Mouse (Mus musculus) Patski (cell line): ENCODE data around the gene Rsrp1. TPM values are rescaled to one million over a fixed set of nuclear protein-coding genes. Genes with fewer than 3 reads are reported as not detected.

Experiments used
- ATAC-seq: fragments of 100-300 bp; one replicate; pipeline ENCODE4 v1.8.0; 2021
- CTCF ChIA-PET: fragments of 350-600 bp; sonication (Branson Sonifier 250); formaldehyde crosslinking; loops from one replicate; lab custom pipeline; 2022; ENCODE audit warnings: inconsistent platforms; lab: Charles Lee
- POLR2A ChIA-PET: fragments of 350-600 bp; sonication (Branson Sonifier 250); formaldehyde crosslinking; loops from one replicate; lab custom pipeline; 2022; ENCODE audit warnings: antibody characterized with exemption, inconsistent platforms; lab: Charles Lee
- DNase-seq: peaks from one replicate; pipeline ENCODE4 v3.0.0-alpha.2; 2011; ENCODE audit warnings: low read depth, low spot score
- H3K27me3 ChIP-seq: fragments of 371-371 bp; one replicate; pipeline ENCODE4 v1.5.1; 2021
- CTCF ChIP-seq: fragments of 100-300 bp; IDR thresholded peaks from one replicate; pipeline ENCODE4 v1.5.1; 2021
- in situ Hi-C: fragments of 300-500 bp; cut with MboI; formaldehyde crosslinking; loops from 3 replicates; pipeline ENCODE4 v1.11.1; 2018; ENCODE audit warnings: low pct_unique_long_range_greater_than_20kb, mixed read lengths
- polyA plus RNA-seq: library from polyadenylated mRNA; unstranded; gene quantifications from one replicate; pipeline ENCODE4 v1.2.3, GENCODE M21; 2021

Gene Rsrp1
- polyA plus RNA-seq, 1 experiment from 2014 or later, result 237 TPM

DNA sequence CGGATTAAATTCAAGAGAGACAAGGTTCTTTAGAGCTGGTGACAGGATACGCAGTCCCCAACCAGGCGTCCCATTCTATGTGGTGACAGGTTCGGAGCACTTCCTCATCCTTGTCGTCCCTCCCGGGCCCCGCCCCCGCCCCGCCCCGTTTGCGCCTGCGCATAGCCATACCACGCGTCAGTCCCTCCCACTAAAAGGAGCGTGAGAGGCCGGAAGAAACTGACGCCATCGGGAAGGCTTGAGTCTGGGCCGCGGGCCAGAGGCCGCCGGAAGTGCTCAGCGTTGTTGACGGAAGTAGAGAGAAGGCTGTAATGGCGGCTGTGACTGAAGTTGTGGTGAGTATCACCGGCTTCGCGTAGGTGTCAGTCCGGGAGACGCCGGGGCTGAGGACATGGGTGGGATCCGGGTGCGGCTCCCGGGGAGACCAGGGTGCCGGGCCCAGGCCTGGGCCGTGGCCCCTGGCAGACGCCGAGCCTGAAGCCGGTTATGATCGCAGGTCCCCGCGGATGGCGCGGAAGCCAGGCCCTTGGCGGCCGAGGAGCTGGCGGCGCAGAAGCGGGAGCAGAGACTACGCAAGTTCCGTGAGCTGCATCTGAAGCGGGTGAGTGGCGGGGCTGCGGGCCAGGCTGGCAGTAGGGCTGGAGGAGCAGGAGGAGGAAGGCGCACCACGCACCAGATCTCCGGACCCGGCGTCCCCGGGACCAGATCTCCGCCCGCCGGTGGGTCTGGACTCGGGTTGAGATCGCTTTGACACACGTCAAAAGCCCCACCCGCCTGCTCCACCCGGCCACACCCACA, 7.5 kb downstream of the Rsrp1 start, which contains the start of gene Syf2:
Syf2 (plus strand) TSS at position 215 of the 798 bp plus-strand sequence.
- in situ Hi-C loops, result no loop called here

DNA sequence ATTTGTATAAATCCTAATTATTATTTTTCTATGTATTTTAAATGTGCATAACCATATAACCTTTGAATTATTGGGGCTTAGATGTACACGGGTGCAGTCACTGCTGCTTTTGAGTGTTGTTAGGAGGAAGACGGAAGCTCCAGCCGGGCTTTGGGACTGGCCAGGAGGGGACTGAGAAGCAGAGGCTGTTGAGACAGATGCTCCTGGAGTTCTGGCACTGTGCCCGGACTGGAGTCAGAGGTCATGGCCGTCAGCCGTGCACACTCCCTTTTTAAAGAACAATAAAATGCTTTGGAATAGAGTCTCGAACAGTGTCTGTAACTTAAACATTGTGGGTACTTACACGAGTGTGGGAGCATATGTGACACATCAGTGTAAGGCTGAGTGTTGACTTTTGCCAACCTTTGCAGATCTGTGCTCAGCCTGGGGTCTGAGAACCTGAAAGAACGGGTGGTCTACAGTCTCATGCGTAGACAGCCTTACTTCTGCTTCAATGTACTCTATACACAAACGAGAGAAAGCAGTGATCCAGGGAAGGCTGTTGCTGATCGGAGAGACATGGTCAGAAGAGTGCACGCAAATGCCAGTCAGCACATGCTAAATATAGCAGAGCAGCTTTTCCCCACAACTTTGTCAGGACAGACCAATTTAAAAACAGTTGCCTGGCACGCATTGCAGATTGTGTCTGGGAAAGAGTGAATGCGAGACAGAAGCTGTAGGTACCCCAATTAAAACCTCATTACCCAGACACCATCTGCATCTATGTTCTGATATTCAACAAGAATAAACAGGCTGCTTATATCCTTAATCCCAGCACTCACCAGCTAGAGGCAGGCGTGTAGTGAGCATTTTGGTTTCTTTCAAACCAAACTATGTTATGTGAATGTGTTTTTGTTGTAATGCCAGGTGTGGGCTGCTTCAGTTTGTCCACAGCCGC, 14.1 kb downstream of the Rsrp1 start:
- POLR2A ChIA-PET, result interaction anchor here (0.8 kb wide), 1 partner anchor 368 kb away, joined by 3 read pairs; no protein-coding TSS in a partner anchor
- ATAC-seq, result no peak

More for the DNA sequence above, 7.5 kb downstream of the Rsrp1 start, which contains the start of gene Syf2:
- ATAC-seq (peak; percentile 76), DNase-seq (no peak)
- ChIA-PET POLR2A (interaction anchor here (0.5 kb wide), 1 partner anchor 229 kb away, joined by 3 read pairs; no protein-coding TSS in a partner anchor), CTCF (no interaction called here)
- TF ChIP-seq CTCF, result no peak
- no peaks in the 10 kb centered on the region for H3K27me3 ChIP-seq

DNA sequence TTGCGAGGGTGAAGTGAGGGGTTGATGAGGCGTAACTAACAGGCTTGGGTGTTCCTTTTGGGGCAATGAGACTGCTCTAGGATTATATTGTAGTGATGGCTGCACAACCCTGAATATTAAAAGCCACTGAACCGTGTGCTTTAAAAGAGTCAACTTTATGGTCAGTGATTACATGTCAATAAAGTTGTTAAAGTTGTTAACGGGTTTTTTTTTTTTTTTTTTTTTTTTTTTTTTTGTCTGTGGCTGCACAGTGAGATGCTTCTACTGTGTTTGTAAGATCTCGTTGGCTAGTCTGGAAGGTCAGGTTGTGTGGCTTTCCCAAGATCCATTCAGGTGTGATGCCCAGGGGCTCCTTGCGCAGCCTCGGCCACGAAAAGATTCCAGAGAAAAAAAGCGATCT, 16.5 kb downstream of the Rsrp1 start:
- ChIA-PET CTCF (no interaction called here), POLR2A (no interaction called here)
- in situ Hi-C loops, result no loop called here
- DNase-seq, result no peak
- peaks cover 3% of the 10 kb centered on the region for H3K27me3 ChIP-seq
- no peak for ATAC-seq
- TF ChIP-seq CTCF, result no peak

More for the DNA sequence above, 14.1 kb downstream of the Rsrp1 start:
- DNase-seq, result no peak
- in situ Hi-C loops, result no loop called here
- H3K27me3 ChIP-seq, result no peaks in the 10 kb centered on the region
- CTCF ChIA-PET, result no interaction called here
- no peak for TF ChIP-seq CTCF

DNA sequence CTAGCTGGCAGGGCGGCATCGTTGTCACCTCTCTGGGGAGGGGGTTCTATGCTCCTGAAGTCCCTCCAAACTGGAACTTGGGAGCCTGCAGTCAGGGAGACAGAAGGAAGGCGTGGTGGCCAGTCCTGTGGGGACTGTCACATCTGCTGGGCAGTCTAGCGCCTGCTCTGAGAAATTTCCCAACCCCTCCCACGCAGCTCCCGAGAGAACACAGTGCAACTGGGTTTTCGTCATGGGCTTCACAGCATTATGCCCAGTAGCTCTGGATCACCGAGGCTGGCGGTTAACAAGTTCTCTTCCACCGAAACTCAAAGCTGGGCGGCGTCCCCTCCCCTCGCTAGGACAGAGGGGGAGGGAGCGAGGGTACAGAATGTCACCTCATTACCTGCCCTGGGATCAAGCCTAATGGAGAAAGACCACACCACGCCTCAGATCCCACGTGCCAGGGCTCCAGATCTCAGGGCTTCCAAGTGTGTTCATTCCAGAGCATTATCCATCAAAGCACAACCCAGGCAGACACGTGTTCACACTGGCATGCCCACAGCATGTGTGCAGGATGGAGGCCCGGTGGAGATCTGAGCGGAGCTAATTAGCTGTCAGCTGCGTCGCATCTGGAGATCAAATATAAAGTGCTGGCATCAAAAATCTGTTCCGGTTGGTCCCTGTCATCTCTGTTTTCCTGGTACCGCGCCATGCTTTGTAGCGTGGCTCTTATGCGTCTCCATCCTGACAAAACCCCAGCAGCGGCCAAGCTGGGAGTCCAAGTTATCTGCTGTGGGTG, 20.6 kb downstream of the Rsrp1 start:
- no peak for TF ChIP-seq CTCF
- ChIA-PET CTCF (interaction anchor here (1.2 kb wide), 1 partner anchor 263 kb away, joined by 3 read pairs; no protein-coding TSS in a partner anchor), POLR2A (no interaction called here)
- ATAC-seq (no peak), DNase-seq (no peak)
- peaks cover 3% of the 10 kb centered on the region for H3K27me3 ChIP-seq
- in situ Hi-C loops, result no loop called here

DNA sequence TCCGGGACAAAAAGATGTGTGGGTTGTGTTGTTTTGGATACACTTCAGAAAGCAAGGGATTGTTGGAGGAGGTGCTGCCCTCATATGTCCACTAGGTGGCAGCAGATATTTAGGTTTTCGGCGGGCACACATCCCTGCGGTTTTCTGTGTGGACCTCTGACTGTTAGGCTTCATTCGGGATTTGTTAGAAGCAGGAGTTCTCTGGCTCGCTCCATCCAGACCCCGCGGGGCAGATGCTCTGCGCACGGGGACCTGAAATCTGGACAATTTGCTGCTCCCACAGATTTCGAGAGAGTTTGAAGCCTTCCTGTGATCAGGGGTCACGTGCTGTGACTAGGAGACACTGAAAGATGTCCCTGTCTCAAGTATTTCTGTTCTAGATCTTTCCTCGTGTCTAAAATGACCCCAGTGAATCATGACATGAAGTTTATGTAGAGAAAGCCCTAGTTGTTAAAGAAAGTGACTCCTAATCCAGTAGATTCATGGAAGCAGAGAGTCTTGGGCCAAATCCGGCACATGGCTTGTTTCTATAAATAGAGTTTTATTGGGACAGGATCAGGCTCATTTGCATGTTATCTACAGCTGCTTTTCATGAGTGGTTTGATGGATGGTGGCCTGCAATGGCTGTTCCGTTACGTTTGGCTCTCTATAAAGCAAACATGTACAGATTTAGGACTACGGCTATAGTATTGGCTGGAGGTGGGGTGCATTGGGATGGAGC, 22.8 kb downstream of the Rsrp1 start:
- in situ Hi-C loops, result loop anchor here (5.0 kb wide), 4 partner anchors 121 to 376 kb away; no protein-coding TSS in a partner anchor
- DNase-seq (no peak), ATAC-seq (no peak)
- ChIA-PET POLR2A (no interaction called here), CTCF (interaction anchor here (0.7 to 1.6 kb wide), 3 partner anchors 10 to 203 kb away, joined by 3 to 6 read pairs (median 3); no protein-coding TSS in a partner anchor)
- peak; percentile 75 for TF ChIP-seq CTCF
- peaks cover 3% of the 10 kb centered on the region for H3K27me3 ChIP-seq

DNA sequence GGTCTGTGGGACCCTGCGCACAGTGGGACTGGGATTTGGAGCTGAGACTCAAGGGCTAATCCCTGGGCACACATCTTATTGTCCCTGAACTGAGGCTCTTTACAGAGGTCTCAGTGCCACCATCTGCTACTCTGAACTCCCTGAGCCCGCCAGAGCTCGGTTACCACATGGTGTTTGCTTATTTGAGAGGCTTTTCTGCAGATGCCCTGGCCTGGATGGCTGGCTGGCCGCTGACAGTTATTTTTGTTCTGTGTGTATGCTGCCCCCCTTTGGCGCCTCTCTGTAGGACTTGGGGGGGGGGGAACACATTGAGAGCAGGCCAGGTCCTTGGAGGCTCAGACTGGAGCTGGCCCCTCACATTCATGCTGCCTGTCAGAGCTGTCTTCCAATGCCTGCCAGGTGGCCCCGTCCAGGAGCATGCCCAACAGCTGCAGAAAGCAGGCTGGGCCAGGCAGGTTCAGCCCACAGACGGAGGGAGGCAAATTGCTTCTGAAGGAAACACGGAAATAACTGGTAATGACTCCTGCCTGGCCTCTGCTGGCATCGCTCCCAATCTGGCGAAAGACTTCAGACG, 27.2 kb downstream of the Rsrp1 start:
- CTCF ChIA-PET, result no interaction called here
- DNase-seq (no peak), ATAC-seq (no peak)
- POLR2A ChIA-PET, result no interaction called here
- in situ Hi-C loops, result no loop called here
- peak; percentile 9 for TF ChIP-seq CTCF
- H3K27me3 ChIP-seq, result no peaks in the 10 kb centered on the region

DNA sequence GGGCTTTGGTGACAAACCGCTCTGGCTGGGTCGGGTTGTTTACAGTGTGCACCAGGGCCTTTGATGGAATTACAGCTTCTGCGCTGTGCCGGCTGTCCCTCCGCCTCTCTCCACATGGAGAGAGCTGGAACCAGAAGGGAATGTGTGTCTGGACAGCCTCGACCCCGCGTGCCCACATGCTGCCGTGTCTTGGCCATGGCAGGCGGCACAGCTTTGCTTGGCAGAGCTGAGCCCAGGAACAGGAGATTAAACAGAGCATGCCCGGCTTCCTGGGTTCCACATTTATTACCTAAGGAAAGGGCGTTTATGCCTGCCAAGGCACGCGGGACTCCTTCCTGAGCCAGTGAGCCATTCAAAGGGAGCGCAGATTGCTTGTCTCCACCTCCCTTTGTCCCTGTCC, 31.1 kb downstream of the Rsrp1 start:
- POLR2A ChIA-PET, result no interaction called here
- in situ Hi-C loops, result no loop called here
- TF ChIP-seq CTCF, result no peak
- CTCF ChIA-PET, result no interaction called here
- no peak for DNase-seq
- ATAC-seq, result no peak
- no peaks in the 10 kb centered on the region for H3K27me3 ChIP-seq

DNA sequence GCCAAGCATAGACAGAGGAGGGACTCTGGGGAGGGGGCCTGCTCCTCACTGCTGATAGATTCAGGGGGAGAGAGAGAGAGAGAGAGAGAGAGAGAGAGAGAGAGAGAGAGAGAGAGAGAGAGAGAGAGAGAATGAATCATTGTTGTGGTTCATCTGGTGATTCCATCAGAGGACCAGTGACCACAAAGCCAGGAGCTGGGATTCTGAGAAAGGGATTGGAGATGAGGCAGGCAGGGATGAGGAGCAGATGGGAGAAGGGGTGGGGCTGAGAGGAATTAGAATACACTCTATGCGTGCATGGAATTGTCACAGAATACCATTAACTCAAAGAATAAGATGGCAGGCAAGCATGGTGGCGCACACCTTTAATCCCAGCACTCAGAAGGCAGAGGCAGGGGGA, 31.8 kb downstream of the Rsrp1 start:
- no peak for ATAC-seq
- ChIA-PET CTCF (interaction anchor here (0.7 kb wide), 1 partner anchor 196 kb away, joined by 3 read pairs; no protein-coding TSS in a partner anchor), POLR2A (no interaction called here)
- H3K27me3 ChIP-seq, result no peaks in the 10 kb centered on the region
- DNase-seq, result no peak
- in situ Hi-C loops, result no loop called here
- TF ChIP-seq CTCF, result no peak

DNA sequence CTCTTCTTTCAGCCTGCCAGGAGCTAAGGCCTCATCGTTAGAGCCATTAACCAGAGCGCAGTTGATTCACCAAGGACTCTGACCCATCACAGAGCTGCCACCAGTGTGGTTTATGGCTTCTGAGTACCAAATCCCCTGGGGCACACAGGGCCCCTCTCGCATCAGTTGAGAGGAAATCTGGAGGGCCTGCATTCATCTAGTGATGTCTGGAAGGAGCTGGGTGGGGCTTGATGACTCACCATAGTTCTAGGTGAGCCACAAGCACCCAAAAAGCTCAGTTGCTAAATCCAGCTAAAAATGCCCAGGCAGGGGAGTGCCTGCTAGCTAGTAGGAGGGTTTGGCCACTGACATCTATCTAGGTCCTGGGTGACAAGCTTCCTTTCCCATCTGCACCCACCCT, 32.5 kb downstream of the Rsrp1 start:
- POLR2A ChIA-PET, result no interaction called here
- DNase-seq (no peak), ATAC-seq (no peak)
- no peak for TF ChIP-seq CTCF
- in situ Hi-C loops, result no loop called here
- H3K27me3 ChIP-seq, result no peaks in the 10 kb centered on the region
- CTCF ChIA-PET, result interaction anchor here (0.7 to 2.3 kb wide), 7 partner anchors 8 to 195 kb away, joined by 3 to 6 read pairs (median 3); no protein-coding TSS in a partner anchor
